Mouse (Mus musculus): ENCODE measurements around the gene Rtkn.

Gene Rtkn

DNA sequence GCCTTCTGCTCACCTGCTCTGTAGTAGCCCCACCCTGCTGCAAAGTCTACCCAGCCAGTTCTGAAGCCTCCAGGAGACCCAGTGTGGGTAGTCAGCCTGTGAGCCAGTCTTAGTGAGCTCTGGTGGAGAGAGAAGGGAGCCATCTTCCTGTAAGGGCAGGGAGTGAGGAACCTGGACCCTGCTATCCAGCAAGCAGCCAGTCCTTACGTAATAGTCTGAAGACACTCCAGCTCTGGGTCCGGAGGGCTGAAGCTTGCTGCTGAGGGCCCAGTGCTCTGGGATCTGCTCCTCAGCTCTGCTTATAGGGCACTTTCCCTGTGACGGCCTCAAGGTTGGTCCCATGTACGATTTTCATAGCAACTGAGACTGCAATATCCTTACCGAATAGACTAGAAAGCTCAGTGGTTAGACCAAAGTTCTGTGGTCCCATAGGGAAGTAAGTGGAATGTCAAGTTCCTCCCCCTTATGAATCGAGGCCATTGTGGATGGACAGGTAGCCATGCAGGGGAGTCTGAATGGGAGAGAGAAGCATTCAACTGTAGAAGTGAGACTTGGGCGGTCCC, at the start of gene Rtkn:
Gene Rtkn, plus strand, starts transcription at position 513 of the 563 bp plus-strand sequence.
- DNase-seq (ENCODE audit: low spot score) = no peak

- no peak for DNase-seq (ENCODE audit: low spot score)
These were observed 48.9 kb upstream of the Rtkn start, which contains the start of gene Lbx2 for GRCm38 (mm10) chr6:83086121-83087035. Lbx2 (plus strand) TSS chr6:83086367.

DNA sequence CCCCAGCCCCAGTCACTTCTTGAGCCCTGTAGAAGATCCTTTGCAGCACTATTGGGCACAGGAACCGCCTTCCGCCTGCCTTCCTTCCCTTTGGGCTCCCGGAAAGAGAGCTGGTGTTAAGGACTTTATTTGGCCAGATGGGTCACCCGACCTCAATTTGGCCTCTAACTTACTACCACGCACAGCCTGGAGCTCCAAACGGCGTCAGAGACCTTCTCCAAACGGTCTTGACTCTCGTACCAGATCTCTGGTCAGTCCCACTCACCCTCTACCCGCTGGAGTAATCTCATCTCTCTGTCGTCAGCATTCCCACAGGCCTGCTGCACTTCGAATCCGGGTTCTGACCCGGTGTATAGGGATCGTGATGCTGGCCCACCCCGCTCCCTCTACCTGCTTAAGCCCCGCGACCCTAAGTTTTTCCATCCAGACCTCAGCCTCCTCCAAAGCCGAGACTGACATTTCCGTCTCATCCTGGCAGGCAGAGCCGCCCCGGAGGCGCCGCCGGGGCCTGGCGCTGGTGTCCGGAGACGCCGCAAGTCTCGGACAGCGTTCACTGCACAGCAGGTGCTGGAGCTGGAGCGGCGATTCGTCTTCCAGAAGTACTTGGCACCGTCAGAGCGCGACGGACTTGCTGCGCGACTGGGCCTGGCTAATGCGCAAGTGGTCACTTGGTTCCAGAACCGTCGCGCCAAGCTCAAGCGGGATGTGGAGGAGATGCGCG, 47.9 kb upstream of the Rtkn start:
- no peak for DNase-seq (ENCODE audit: low spot score)

GRCm38 (mm10) chr6:83087926-83088260, 47.4 kb upstream of the Rtkn start:
- DNase-seq (ENCODE audit: low spot score) = no peak

DNA sequence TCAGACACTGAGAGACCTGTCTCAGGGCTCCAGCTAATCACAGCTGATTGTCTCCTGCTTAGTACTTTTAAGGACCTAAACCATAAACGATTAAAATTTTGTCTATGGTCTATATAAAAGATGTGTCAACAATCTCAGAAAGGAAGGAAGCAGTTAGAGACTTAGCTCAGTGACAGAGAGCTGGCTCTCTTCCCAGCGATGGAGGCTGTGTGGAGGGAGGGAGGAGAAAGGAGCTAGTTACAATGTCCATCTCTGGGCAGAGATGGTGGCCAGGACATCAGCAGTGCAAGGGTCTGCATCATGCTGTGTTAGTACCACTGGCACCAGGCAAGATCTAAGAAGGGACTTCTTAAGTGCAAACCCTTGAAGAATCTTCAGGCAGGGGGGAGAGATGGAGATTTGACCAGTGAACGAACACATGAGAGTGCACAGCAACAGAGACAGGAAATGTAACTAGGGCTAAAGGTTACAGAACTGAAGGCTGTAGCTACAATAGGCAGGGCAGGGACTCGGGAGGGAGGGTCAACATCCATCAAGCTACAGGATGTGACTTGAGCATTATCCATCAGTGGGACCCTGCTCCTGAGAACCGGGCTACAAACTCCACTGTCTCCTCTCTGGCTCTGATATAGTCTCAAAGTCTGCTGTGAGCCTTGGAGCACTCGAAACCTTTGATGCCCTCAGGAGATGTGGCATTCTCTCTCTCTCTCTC, 42.7 kb upstream of the Rtkn start:
- DNase-seq (ENCODE audit: low spot score) = no peak

GRCm38 (mm10) chr6:83095968-83096367, 39.3 kb upstream of the Rtkn start:
- no peak for DNase-seq (ENCODE audit: low spot score)

GRCm38 (mm10) chr6:83098411-83098810, 36.9 kb upstream of the Rtkn start:
- DNase-seq (ENCODE audit: low spot score) = peak; percentile 68

GRCm38 (mm10) chr6:83101316-83101687, 34.0 kb upstream of the Rtkn start, which contains the start of the genes Ccdc142 and Gm42688:
Ccdc142 (plus strand) TSS chr6:83101601.
Gm42688 (plus strand) TSS chr6:83101617.
- DNase-seq (ENCODE audit: low spot score) = peak; percentile 87

- no peak for DNase-seq (ENCODE audit: low spot score)
These were observed 33.3 kb upstream of the Rtkn start for GRCm38 (mm10) chr6:83101688-83102556.

DNA sequence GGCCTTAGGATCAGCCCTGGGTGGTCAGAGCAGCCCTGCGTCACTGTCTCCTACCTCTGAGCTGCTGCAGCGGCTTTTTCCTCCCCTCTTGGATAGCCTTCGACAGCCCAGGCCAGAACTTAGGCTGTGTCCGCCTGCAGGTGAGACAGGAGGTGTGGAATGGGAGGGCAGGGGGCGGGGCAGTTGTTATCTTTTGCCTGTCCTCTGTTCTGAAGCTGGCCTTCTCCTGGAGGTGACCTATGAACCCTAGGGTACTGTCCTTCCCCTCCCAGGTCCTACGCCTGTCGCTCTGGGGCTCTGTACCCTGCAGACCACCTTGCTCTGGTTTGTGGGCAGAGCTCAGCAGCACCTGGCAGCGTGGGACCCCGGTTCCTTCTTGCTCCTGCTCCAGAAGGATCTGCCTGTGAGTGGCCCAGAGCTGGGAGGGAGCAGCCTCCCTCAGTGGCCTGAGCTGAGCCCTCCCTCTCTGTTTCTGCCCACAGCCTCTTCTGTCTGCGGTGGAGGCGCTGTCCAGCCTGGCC, 32.1 kb upstream of the Rtkn start:
- DNase-seq (ENCODE audit: low spot score) = no peak

DNA sequence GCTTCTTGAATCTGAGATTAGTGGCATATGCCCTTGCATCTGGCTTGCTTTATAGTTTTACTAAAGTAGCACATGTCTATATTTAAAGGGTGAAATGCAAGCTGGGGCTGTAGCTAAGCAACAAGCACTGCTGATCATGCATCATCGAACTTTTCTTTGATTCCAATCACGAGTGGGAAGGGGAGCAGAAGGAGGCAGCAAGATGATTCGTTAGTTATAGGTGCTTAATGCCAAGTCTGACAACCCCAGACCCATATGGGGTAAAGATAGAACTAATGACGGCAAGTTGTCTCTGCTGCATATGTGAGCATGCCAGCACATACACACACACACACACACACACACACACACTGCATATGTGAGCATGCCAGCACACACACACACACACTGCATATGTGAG, 31.1 kb upstream of the Rtkn start:
- DNase-seq (ENCODE audit: low spot score) = no peak

DNA sequence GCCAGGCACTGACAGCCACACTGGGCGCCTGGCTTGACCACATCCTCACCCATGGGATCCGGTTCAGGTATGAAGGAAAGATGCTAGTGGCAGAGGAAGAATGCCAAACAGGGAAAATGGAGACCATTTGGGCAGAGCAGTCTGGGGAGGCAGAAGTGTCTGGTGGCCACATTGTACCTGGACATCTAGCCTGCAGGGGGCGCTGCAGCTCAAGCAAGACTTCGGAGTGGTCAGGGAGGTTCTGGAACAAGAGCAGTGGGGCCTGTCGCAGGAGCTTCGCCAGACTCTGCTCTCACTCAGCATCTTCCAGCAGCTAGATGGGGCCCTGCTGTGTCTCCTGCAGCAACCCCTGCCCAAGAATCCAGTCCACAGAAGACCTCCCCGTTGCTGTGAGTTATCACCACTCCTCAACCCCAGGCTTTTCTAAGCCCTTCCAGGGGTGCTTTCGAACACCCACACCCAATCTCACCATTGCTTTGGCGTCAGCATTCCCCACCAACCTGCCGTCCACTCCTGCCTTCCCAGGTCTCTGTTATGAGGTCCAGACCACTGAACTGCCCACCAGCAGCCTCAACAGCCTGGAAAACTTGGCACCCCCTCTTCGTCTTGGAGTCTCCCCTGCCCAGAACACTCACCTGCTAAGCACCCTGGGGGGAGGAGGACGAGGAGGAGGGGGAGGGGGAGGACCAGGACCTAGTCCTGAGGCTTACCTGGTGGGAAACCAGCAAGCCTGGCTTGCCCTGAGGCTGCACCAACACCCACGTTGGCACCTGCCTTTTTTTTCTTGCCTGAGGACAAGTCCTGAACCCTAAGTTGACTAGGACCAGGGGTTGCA, 27.5 kb upstream of the Rtkn start:
- DNase-seq (ENCODE audit: low spot score) = no peak

GRCm38 (mm10) chr6:83108762-83109668, 26.2 kb upstream of the Rtkn start, which contains the start of gene Mrpl53:
Mrpl53 (plus strand) TSS chr6:83109040.
- DNase-seq (ENCODE audit: low spot score) = peak; percentile 65

DNA sequence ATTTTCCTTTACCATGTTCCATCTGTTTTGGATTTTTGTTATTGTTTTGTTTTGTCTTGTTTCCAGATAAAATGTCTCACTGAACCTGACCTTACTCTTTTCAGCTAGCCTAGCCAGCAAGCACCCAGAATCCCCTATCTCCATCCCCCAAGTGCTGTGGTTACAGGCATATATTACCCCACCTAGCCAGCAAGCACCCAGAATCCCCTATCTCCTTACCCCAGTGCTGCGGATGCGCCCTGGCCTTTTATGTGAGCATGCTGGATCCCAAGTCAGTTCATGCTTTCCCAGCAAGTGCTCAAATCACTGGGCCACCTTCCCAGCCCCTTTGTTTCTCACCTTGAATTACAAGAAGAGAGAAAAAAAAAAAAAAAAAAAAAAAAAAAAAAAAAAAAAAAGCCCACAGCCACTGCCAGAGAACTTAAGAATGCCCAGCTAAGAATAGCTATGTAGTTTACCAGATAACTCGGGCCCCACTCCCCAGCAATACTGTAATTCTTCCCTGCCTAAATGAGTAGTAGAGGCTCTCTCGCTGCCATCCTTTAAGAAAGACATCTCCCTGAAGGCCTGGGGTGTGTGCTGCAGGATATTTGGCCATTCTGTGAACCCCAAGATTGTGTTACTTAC, 23.6 kb upstream of the Rtkn start:
- no peak for DNase-seq (ENCODE audit: low spot score)

- peak; percentile 88 for DNase-seq (ENCODE audit: low spot score)
These were observed 20.1 kb upstream of the Rtkn start, which contains the start of gene Mogs for GRCm38 (mm10) chr6:83115011-83115671. Mogs (plus strand) TSS chr6:83115496.

- DNase-seq (ENCODE audit: low spot score) = no peak
These were observed 19.4 kb upstream of the Rtkn start for GRCm38 (mm10) chr6:83115682-83116372.
